Mouse (Mus musculus) spleen, adult 12 weeks (tissue): ENCODE measurements at regions not wholly inside any gene's neighbourhood (a gene's known extent, or its start where the extent isn't known, plus 50 kb on each side); places are given as distances from the start of the nearest gene placed in this dataset.

Experiments
- DNase-seq: peaks from one replicate; pipeline ENCODE4 v3.0.0; 2022; ENCODE audit warnings: low spot score

DNA sequence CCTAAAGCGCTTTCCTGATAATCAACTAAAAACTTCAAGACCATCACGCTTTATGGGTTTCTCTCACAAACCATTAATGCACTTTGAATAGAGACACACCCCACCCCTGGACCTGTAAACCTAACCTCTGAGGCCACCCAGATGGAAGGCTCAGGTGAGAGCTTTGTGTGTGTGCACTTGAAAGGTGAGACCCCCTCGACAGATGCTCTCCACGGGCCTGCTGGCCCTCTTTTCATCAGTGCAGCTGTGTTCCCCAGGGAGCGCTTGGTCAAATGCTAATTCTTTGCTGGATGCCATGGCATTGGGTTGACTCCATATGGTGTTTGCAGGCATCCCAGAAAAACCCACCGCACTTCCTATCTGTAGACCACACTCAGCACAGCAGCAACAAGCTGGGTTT lies 792.8 kb upstream of the Car8 start:
- DNase-seq: no peak

DNA sequence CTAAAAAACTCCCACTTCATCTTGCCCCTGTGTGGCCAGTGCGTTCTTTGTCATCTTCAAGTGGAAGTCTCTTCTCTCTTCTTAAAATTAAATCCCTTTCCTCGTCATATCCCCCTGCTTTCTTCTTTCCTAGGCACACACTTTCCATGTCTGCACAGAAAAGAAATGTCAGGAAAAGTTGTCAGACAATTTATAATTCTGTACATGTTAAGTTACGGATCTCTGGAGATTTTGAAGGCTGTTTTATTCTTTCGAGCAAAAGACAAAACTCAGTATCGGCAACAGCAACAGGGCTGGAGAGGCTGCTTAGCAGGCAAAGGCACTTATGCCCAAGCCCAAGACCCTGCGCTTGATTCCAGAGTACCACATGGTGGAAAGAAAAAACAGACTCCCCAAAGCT lies 790.1 kb upstream of the Car8 start:
- no peak for DNase-seq

DNA sequence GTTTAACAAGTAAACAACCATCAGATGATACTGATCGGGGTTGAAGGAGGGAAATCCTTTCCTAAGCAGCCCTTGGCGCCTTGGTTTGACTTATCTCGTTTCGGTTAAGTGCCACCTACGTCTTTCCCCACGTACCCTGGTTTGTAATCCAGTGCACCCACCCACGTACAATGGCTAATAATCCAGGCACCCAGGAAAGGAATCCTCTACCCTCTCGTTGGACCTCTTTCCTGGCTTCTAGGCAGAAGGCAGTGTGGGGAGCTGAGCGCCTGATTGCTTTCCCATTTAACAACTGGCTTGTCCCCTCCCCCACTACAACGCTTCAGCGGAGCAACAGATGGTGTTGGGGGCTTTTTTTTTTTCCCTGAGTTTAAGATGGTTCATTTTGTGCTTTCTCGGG lies 789.6 kb upstream of the Car8 start:
- DNase-seq: no peak

DNA sequence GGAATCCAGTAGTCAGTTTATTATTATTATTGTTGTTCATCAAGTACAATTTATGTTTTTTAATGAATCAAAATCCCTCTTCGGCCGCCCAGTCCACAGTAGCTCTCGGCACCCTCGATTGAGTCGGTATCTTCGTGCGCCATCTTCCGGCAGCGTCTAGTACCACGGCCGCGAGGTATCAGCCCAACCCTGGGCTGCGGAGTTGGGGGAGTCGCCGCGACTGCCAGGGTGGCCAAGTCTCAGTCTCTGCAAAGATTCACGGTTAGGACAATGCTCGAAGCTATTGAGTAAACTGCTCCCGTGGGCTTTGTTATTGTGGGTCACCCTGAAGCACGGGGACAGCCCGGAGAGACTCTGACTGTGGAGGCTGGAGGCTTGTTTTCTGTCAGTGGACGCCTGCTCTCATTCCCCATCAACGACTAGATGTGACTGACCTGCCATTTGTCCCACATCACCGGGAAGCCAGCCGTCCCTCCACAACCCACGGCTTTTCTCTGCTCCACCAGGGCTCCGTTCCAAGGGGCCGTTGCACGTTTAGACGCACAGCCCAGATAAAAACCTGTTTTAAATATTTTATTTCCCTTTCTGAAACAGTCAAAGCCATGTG lies 789.1 kb upstream of the Car8 start:
- DNase-seq: peak; percentile 57

DNA sequence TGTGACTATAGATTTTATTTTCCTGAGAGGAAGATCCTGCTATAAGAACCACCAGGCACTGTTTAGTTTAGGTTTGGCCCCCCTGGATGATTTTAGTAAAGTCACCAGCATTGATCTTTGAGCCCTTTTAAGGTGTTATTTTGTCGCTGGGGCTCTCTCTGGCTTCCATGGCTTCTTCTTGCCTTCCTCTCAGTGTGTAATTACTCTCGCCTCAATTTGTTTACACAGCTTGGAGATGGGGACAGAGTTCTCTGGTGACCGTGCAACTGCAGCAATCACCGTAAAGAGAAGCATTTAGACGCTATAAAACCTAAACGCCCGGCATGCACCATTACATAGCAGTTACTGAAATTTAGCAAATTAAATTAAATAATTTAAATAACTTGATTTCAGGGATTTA lies 788.5 kb upstream of the Car8 start:
- DNase-seq: no peak

DNA sequence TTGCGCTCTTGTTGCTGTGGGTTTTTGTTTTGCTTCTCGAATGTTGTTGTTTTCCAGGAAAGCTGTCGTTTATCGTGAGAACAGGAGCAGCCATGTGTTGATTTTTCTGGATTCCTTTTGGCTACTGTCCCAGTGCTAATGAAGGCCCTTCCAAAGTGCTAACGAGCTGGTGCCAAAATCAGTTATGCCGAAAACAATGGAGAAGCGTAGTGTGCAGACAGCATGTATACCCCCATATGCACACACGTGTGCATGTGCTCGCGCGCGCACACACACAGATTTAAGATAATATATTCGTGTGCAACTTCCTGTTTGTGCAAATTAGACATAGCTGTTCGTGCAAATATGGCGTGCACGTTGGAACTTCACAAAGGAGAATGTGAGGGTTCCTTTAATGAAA lies 788.0 kb upstream of the Car8 start:
- DNase-seq: no peak

DNA sequence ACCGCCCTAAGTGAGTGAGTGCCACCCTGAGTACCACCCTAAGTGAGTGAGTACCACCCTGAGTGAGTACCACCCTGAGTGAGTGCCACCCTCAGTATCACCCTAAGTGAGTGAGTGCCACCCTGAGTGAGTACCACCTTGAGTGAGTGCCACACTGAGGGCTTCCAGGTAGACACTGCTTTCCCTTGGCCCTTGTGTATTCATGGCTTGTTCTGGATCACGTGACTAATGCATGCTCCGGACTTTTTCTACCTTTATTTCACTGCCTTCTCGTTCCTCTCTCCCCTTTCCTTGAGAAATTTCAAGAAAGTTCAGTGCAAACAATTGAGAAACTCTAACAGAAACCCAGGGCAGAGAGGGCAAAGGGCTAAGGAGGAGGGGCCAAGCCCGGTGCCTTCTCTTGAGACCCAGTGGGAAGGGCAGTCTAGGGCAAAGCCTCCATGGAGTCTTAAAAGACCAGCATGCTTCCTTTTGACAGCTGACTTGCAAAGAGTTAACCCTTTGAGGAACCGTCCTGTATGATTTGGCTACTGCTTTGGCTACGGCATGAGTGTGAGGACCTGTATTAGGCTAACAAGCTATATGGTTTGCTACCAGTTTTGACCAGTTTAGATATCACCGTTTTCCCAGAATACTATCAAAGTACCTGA lies 787.1 kb upstream of the Car8 start:
- no peak for DNase-seq

DNA sequence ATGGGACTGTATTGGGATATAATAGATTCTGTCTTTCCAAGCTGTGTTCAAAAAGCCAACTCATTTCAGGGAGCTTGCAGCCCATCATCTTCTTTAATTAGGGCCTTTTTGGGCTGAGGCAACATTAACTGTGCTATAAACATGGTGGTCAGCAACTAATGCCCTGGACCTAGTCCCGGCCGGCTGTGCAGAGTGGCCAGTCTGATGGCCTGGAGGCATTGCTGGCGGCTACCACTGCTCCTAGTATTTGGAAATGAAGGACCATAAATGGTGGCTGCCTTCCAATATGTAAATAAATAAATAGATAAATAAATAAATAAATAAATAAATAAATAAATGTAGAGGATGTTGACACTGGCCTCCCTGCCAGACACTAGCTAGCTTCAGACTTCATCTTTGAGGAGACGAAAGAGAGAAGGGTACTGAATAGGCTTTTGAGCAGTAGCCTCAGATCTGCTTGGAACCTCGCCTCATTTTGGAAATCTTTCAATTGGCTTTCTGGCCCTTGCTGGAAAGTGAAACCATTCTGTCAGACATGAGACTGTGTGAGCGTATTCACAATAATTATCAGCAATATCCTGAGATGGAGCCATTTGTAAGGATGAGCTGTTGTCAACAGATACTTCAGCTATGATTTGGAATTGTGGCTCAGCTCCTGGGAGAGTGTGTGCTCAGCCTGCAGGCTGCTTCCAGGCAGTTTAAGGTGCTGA lies 785.5 kb upstream of the Car8 start:
- DNase-seq: no peak

DNA sequence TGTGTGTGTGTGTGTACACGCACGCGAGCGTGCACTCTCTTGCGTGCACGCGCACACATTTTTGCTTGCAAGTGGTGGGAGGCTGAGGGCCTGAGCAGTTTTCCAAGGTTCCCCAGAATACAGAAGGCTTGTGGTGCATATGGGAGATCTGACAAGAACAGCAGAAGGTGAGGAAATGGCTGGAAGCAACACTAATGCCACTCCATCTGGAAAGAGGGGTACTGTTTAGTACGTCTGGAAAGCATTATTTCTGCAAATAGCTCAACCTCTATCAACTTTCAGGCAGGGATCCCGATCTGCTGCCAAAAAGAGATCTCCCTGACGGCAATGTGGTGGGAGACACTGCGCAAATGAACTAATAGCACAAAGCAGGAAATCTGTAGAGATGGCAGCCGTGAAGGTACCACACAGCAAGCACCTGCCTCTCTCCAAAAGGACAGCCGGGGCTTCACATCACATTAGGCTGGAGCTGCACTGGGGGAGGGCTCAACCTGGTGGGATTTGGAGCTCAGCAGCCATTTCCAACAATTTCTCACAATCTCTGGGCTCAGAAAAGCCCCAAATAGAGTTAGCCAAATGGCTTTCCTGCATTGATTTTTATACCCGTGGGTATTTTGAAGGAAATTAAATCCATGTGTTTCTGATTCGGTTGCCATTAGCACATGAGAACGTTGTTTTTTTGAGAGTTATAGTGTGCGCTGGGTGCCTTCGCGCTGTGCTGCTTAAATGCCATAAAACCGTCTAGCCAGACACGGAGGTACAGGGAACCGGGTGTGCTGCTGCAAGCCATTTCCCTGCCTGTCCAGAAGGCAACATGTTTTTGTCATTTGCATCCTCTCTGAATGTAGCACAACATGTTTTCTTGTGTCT lies 780.6 kb upstream of the Car8 start:
- no peak for DNase-seq

DNA sequence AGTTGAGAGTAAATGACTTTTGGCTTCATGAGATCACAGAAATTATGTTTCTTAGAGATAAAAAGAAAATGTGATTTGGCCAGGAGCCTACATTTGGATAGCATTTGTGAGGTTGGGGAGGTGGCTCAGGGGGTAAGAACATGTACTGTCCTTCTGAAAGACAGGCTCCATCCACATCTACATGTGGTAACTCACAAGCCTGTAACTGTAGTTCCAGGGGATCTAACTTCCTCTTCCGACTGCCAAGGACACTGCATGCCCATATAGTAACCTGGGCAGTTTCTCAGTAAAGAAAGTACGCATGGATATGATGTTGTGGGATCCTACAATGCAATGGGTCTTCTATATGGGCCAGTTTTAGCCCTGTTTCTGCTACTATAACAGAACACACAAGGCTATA lies 779.4 kb upstream of the Car8 start:
- no peak for DNase-seq

DNA sequence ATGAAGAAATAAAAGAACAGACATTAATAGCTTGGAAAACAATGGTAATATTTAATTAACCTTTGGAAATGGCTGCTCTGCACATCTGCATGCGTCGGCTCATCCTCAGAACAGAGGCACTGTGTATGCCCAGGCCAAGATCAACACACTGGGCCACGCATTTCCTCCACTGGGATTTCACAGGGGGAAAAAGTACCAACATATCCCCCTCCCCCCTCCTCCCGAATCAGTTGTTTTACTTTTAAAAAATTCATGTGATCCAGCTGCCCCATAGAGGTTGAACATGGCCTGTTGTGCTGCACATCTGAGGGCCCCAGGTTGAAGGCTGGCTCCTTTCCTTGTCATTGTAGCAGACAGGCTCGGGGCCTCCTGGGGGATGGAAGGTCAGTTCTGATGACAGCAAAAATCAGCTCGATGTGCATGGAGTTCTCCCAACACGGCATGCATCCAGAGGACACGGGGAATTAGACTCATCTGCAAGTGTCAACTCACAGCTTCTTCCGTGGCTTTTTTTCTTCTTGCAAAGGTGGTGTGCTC lies 777.7 kb upstream of the Car8 start:
- no peak for DNase-seq

DNA sequence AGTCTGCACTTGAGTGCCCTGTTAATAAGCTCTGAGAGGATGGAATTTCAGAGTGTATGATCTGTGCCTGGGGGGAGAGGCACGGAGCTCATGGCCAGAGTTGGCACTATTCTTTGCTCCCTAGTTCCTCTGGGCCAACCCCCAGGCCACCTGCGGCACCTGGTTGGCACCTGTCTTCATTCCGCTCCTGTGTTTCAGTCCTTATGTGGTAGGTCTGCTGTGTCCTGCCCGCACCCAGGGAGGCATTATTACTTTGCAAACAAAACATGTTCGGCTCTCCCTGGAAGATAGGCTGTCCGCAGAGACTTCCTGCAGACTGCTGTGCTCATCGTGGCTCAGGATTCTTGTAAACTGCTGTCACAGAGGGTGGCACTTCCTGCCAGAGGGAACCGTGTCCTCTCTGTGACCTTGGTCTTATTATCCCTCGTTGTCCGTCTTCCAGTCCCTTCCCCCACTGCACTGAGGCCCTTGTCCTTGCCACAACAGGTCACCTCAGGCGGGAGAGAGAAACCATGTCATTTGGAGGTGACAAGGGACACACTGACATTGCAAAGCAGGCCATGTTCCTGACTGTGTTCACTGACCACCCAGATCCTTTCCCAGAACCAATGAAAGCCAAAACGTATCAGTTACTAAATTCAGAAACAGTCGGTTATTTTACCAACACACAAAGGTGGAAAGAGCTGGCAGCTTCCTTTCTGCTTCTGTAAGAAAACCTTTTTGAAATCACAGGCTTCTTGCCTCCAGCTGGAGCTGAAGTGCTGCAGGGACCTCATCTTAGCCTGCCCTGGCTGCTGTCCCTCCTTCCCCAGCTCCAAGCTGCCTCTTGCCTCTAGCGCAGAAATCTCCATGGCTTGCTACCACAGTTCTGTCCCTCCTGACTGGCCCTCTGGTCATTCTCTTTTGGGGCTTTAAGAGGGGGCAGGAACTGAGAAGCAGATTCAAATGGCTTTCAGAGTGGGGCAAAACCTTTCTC lies 777.0 kb upstream of the Car8 start:
- no peak for DNase-seq

DNA sequence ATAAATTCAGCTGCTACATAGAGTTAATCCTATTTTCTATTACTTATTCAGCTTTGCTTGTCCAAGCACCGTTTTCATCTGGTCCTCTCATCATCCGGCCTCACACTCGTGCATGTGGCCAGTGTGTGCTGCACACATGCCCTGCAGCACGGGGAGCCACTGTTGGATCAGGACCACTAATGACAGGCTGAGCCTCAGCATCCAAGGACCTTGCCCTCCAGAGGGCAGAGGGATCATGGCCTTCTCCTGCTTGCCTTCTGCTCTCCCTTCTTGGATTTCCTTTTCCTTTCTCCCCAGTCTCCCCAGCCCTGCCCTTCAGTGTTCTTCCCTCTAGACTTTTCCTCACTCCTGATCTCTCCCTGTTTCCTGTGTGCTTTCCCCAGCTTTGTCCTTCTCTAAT lies 776.1 kb upstream of the Car8 start:
- DNase-seq: no peak

DNA sequence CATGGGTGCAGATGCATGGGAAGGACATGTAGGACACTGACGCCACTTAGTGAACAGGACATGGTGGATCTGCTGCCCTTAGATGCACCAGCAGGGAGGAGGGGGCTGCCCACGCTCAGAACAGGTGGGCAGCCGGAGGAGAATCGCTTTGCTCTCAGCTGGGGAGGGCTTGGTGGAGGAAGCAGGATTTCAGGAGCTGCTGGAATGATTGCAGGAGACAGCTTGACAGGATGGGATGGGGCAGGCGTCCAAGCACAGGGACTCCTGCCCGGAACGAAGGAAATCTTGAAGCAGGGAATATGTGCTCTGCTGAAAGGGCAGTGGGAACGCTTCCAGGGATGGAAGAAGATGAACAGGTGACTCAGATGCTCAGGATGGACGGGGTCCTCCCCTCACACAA lies 773.9 kb upstream of the Car8 start:
- DNase-seq: no peak

DNA sequence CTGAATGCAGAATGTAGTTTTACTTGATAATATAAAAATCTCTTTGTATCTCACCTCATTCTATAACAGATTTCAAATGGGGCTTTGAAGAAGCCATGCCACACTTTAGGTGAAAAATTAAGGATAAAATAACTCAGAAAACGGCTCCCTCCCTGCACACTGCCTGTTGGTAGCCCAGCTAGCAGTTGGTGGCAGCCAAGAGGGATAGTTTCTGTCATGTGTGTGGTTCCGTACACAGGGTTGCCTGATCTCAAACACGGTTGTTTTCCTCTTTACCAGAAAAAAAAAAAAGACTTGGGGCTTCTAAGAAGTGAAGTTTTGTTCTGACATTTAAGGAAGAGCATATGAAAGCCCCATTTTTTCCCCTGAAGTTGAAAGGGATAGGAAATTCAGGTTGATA lies 773.1 kb upstream of the Car8 start:
- no peak for DNase-seq

DNA sequence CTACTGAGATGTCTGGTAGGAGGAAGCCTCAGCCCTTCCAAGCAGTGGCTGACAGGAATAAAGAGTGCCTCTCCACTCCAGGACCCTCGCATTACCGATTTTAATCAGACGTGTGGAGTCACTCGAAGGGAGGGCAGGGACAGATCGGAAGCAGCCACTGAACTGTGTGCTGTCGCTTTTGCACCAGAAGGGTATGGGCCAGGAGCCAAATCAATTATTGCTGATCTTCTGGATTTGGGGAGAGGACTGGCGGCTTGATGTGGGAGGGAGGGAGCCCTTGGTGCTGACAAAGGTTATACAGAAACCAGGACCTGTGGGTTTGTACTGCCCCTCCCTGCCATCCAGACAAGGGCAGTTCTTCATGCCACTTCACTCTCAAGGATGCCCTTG lies 772.3 kb upstream of the Car8 start:
- DNase-seq: no peak

DNA sequence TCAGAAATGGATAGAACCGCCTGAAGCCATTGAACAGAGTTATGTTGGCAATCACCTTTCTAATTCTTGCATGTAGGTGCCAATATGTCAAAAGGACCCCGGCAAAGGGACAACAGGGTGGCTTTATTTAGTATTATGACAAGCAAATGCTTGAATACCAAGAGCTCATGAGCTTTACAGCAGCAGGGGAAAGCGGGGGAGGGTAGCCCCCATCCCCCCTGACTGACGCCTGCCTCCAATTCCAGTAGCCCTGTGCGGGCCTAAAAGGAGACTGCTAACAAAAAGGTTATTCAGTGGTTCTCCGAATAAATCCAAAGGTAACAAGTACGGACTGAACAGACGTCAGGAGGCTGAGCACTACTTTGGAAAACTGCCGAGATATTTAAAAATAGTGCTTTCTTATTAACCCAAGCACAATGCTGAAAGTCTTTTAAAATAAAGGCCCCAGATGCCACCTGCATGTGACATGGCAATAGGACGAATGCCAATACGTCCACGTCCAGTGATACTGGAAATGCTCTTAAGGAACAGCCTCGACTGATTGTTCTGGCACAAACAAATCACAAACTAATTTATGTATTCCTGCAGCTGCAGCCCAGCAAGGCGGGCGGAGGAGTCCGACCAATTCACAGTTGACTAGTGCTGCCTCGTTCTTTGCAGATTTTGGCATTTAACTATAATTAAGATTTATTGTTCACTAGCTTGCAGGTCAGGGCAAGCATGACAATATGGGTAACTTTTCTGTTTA lies 771.7 kb upstream of the Car8 start:
- DNase-seq: no peak

DNA sequence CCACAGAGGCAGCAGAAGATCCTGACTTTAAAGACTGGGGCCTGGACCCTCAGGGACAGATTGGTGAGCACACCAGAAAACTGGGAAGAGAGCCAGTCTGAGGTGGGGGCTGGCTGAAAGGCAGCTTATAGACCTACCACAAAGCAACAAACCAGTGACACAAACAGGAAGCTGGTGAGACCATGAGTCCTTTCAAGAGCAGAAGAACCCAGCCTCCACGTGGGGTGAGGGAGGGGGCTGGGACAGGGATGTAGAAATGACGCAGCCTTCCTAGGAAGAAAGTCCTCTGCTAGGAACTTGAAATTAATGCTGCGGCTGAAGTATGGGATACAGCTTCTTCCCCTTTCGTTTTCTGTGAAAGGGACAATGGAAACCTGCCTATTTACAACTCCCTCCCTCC lies 770.8 kb upstream of the Car8 start:
- DNase-seq: no peak

DNA sequence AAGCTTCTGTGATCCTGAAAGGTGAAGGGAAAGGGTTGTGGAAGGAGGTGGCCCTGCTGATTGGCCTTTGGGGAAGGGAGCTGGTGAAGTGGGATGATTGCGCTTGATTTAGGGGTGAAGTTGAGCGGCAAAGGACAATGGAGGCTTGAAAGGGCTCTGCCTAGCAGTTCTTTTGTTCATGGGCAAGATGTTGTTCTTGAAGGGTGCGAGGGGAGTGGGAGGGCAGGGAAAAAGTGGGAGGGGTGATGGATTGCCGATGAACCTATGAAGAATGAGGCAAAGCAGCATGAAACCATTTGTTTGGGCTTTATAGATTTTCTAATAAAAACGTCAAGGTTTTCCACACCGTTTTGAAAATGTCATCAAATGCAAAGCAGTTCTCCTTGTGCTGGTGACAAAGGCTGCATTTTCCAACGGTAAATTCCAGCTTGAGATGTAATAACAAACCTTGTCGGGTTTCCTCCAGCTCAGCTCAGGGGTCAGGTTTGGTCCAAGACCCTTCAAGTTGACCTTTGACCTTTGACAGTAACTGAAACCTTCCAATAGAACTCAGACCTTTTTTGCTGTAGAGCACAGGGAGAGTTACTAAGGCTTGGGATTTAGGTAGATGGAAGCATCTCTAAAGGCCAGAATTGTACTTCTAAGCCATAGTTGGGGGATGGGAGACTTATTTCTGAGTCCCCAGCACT lies 767.2 kb upstream of the Car8 start:
- no peak for DNase-seq

DNA sequence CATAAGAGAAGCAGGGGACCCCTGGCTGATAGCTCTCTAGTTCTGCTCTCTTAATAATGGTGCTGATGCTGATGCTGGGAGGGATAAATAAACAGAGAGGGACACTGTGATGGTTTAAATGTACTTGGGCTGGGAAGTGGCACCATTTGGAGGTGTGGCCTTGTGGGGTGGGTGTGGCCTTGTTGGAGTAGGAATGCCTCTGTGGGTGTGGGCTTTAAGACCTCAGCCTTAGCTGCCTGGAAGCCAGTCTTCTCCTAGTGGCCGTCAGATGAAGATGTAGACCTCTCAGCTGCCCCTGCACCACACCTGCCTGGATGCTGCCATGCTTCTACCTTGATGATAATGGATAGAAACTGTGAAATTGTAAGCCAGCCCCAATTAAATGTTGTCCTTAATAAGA lies 765.0 kb upstream of the Car8 start:
- no peak for DNase-seq
